Mouse (Mus musculus) thymus, adult 2 months (tissue): Measurements from ENCODE around the gene Jun. TPM values are rescaled to one million over a fixed set of nuclear protein-coding genes. Genes with fewer than 3 reads are reported as not detected.

Experiments
- DNase-seq: peaks from one replicate; pipeline ENCODE4 v3.0.0; 2021
- H3K27ac ChIP-seq: fragments of 200-500 bp; 2 replicates; pipeline ENCODE4 v1.5.1; 2012; ENCODE audit warnings: low read length, control low read depth; ENCODE audit not compliant: control insufficient read depth, insufficient read depth
- H3K27me3 ChIP-seq: fragments of 200-500 bp; 2 replicates; pipeline ENCODE4 v1.6.1; 2012; ENCODE audit warnings: mild to moderate bottlenecking, low read length, moderate library complexity, mixed read lengths; ENCODE audit not compliant: control insufficient read depth, insufficient read depth
- H3K36me3 ChIP-seq: fragments of 200-500 bp; 2 replicates; pipeline ENCODE4 v1.6.1; 2012; ENCODE audit warnings: mild to moderate bottlenecking, low read length, moderate library complexity; ENCODE audit not compliant: control insufficient read depth, insufficient read depth
- H3K4me1 ChIP-seq: fragments of 200-500 bp; replicated peaks from 2 replicates; pipeline ENCODE4 v1.6.1; 2012; ENCODE audit warnings: low read length; ENCODE audit not compliant: control insufficient read depth, insufficient read depth
- H3K4me3 ChIP-seq: fragments of 200-500 bp; 2 replicates; pipeline ENCODE4 v1.5.1; 2012; ENCODE audit warnings: mild to moderate bottlenecking, low read length, control low read depth, moderate library complexity; ENCODE audit not compliant: control insufficient read depth, insufficient read depth
- CTCF ChIP-seq: fragments of 200-500 bp; IDR thresholded peaks from 2 replicates; pipeline ENCODE4 v1.5.1; 2012; ENCODE audit warnings: mild to moderate bottlenecking, control low read depth, low read length, moderate library complexity, borderline replicate concordance; ENCODE audit not compliant: control insufficient read depth, poor library complexity, insufficient read depth; ENCODE audit errors: extremely low read depth
- POLR2A ChIP-seq: fragments of 200-500 bp; IDR thresholded peaks from 2 replicates; pipeline ENCODE4 v1.6.1; 2012; ENCODE audit warnings: mild to moderate bottlenecking, low read length, control low read depth, moderate library complexity; ENCODE audit not compliant: control insufficient read depth, poor library complexity, insufficient read depth; ENCODE audit errors: extremely low read depth
- WGBS: fragments of 180-500 bp; shearing (Covaris S2); methylation state at CpG from one replicate; pipeline ENCODE4 v1.1.7; 2018; 5-methylcytosine and 5-hydroxymethylcytosine counted together
- polyA plus RNA-seq: library from polyadenylated mRNA; depleted of rRNA; stranded (reverse); fragments of >200 nt; gene quantifications from 2 replicates; pipeline ENCODE4 v1.2.3, GENCODE M21; 2012

Jun gene
- polyA plus RNA-seq, 1 experiment = 18.7 TPM

DNA sequence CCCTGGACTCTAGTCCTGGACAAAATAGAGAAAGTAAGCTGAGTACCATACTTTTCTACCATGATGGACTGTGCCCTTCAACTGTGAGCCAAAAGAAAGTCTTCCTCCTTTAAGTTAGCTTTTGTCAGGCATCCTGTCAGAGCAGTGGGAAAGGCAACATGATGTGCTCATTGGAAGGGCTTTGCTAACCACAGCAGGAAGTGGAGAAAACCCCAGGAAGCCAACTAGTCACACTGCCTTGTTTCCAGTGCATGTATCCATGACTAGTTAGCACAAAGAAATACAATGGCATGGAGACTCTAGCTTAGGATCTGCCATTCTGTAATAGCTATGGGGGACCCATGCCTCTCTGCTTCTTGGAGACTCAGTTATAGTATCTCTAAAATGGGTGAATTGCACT lies 37.9 kb upstream of the Jun start:
- TF ChIP-seq CTCF (no peak), POLR2A (no peak)
- H3K27me3 ChIP-seq = no peaks in the 10 kb centered on the region
- H3K36me3 ChIP-seq = no peaks in the 10 kb centered on the region
- no peaks in the 10 kb centered on the region for H3K4me1 ChIP-seq
- DNase-seq = no peak
- H3K4me3 ChIP-seq = no peak overlapping the region
- no peak overlapping the region for H3K27ac ChIP-seq

DNA sequence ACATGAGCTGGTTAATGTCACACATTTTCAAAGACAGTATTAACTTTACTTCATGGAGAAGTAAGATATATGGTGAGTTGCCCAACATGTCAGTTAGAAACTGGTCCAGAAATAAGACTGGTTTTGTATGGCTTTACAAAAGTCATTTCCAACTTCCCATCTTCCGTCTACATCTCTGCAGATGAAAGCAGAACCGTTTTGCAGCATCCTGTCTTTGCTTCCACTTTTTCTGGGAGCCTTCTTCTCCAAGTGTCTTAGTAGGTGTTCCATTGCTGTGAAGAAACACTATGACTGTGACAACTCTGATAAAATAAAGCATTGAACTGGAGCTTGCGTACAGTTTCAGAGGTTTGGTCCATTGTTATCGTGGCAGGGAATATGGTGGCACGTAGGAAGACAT lies 37.0 kb upstream of the Jun start:
- TF ChIP-seq CTCF (no peak), POLR2A (no peak)

DNA sequence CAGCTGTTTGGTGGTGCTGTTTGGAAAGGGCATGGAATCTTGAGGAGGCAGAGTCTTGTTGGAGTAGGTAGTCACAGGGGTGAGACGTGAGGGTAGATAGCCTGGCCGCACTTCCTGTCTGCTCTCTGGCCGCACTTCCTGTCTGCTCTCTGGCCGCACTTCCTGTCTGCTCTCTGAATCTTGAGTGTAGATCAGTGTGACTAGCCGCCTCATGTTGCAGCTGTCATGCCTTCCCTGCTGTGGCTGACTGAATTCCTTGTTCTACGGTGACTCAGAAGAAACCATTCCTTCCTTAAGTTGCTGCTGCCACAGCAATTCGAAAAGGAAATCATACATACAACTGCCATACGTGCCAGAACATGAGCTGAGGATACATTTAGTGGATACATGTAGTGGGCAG lies 31.9 kb upstream of the Jun start:
- WGBS = 80% methylated on average over 8 of the region's 8 CpGs
- DNase-seq = no peak
- no peak overlapping the region for H3K4me3 ChIP-seq
- no peak overlapping the region for H3K27ac ChIP-seq
- no peaks in the 10 kb centered on the region for H3K27me3 ChIP-seq
- H3K36me3 ChIP-seq = no peaks in the 10 kb centered on the region
- TF ChIP-seq POLR2A = no peak
- no peak for TF ChIP-seq CTCF
- H3K4me1 ChIP-seq = no peaks in the 10 kb centered on the region

More for the DNA sequence above, 37.0 kb upstream of the Jun start:
- H3K4me3 ChIP-seq = no peak overlapping the region
- H3K27me3 ChIP-seq = no peaks in the 10 kb centered on the region
- WGBS = 96% methylated on average over 5 of the region's 5 CpGs
- no peaks in the 10 kb centered on the region for H3K4me1 ChIP-seq
- no peak overlapping the region for H3K27ac ChIP-seq
- no peak for DNase-seq
- H3K36me3 ChIP-seq = no peaks in the 10 kb centered on the region

DNA sequence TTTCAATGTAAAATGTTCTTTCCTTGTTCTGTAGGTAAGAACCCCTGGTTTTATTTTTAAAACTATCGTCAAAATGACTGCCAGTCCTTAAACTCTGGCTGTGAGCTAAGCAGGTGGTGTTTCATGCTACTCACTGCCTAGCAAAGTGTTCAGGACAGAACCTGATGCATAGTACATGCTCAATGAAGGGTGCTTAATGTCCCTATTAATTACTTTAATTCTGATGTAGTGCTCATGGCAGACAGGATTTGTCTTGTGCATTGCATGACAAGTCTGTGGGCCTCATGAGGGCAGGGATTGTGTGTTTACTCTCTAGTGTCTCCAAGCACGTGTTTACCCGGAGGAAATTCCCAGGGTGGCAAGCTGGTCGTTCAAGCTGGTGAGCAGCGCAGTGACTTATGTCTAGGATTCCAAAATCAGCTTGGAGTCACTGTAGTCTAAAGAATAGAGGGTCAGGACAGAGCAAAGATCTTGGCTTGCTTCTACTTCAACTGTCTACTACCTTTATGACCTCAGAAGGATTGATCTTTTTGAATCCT lies 31.2 kb upstream of the Jun start:
- Histone ChIP-seq H3K36me3 (no peaks in the 10 kb centered on the region), H3K27me3 (no peaks in the 10 kb centered on the region), H3K4me1 (no peaks in the 10 kb centered on the region), H3K4me3 (no peak overlapping the region), H3K27ac (no peak overlapping the region)
- TF ChIP-seq CTCF (no peak), POLR2A (no peak)
- 90% methylated on average over 5 of the region's 5 CpGs for WGBS
- no peak for DNase-seq

DNA sequence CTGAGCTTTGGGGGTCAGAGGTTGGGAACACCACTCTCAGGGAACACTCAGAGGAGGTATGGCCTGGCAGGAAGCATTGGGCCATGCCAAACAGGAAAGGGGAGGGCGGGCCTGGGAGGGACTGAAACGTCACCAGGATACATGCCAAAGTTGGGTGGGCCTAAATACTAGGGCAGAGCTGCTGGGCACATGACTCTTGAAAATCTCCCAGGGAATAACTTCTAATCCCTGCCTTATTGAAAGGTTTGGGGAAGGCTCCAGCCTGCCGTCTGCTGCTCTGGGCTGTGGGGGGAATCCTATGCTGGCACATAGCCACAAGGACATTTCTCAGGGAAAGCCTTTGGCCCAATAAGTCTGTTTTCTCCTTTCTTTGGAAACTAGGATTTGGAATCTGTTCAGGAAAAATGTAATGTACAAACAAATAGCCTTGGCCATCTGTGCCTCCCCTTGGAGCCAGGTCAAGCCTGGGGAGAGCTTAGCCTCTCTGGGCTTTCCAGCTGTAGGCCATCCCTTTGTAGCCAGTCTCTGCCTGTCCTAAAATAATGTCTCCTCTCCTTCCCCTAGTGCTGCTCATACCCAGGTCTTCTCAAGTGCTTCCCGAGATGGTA lies 30.6 kb upstream of the Jun start:
- Histone ChIP-seq H3K27me3 (no peaks in the 10 kb centered on the region), H3K4me1 (no peaks in the 10 kb centered on the region), H3K27ac (peak overlapping the region; percentile 8; the same call in 1 of the 2 replicates), H3K4me3 (no peak overlapping the region), H3K36me3 (no peaks in the 10 kb centered on the region)
- DNase-seq = no peak
- 78% methylated on average over 4 of the region's 4 CpGs for WGBS
- TF ChIP-seq CTCF = no peak
- no peak for TF ChIP-seq POLR2A

DNA sequence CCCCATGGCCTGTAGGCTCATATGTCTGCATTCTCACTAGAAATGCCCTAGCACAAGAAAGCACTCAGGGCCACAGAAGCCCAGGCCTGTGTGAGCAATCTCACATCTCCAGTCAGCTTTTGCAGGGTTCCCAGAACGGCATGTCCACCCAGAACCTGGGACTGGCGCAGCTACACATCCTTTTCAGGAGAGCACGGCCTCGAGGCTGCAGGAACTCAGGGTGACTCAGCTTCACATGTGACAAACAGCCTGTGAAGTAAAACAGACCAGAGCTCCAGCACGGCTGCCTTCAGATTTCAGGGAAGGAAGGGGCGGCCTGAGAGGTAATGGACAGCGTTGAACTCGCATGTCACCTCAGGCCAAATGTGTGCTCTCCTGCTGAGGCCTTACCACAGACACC lies 29.6 kb upstream of the Jun start:
- Histone ChIP-seq H3K4me3 (no peak overlapping the region), H3K27me3 (no peaks in the 10 kb centered on the region), H3K27ac (no peak overlapping the region), H3K36me3 (no peaks in the 10 kb centered on the region), H3K4me1 (no peaks in the 10 kb centered on the region)
- no peak for DNase-seq
- 52% methylated on average over 8 of the region's 8 CpGs for WGBS
- TF ChIP-seq CTCF (no peak), POLR2A (no peak)
